Mouse (Mus musculus) left cerebral cortex, postnatal 14 days (tissue): Measurements from ENCODE around the gene Crtap. TPM values are rescaled to one million over a fixed set of nuclear protein-coding genes. Genes with fewer than 3 reads are reported as not detected.

Source experiments
- DNase-seq, 2 experiments: peaks; one replicate each; pipeline ENCODE4 v3.0.0; 2021 to 2022; ENCODE audit warnings: low spot score in 2 of 2, mixed read lengths in 1 of 2
- intact Hi-C: fragments of 180-260 bp; cut with DNase I; formaldehyde crosslinking; loops from one replicate; pipeline ENCODE4 v1.15.1; 2025
- long read RNA-seq, 2 experiments: library from polyadenylated mRNA; stranded (forward); transcript quantifications; one replicate each; pipeline ENCODE4 v2.0.0; 2021
- total RNA-seq, 2 experiments: library from RNA; stranded (reverse); gene quantifications; 2 replicates each; pipeline ENCODE4 v1.2.3; 2021

Gene Crtap
- total RNA-seq, result 1 to 10 TPM; 8.0 to 8.6 TPM
- long read RNA-seq, experiment 1, transcript Crtap-201 (7 exons, 1,674 nt), result major isoform, 7 of 9 reads
- long read RNA-seq, experiment 1, partial matches to known transcripts, result 0 of 9 reads
- long read RNA-seq, experiment 1, other reads (novel, unspliced or antisense), result 2 of 9 reads
- long read RNA-seq, experiment 2, transcript Crtap-201 (7 exons, 1,674 nt), result major isoform, 6 of 6 reads
- long read RNA-seq, experiment 2, partial matches to known transcripts, result 0 of 6 reads
- long read RNA-seq, experiment 2, other reads (novel, unspliced or antisense), result 0 of 6 reads

GRCm38 (mm10) chr9:114389905-114390748 lies at the start of gene Crtap:
Gene Crtap (minus strand): TSS chr9:114390675.
- intact Hi-C loops, result loop anchor here (10.0 kb wide), 1 partner anchor 395 kb away; no protein-coding TSS in a partner anchor
- DNase-seq, result peak; percentile 29 to 41

GRCm38 (mm10) chr9:114435668-114436067 lies 45.2 kb upstream of the Crtap start:
- no peak for DNase-seq
- intact Hi-C loops, result no loop called here

- intact Hi-C loops, result no loop called here
- DNase-seq, result no peak
These were observed 37.8 kb upstream of the Crtap start for GRCm38 (mm10) chr9:114428103-114428834.

GRCm38 (mm10) chr9:114427425-114427824 lies 37.0 kb upstream of the Crtap start:
- intact Hi-C loops, result no loop called here
- DNase-seq, result no peak

- intact Hi-C loops, result no loop called here
- DNase-seq, result no peak
These were observed 35.7 kb upstream of the Crtap start for GRCm38 (mm10) chr9:114426201-114426600.

GRCm38 (mm10) chr9:114425576-114425975 lies 35.1 kb upstream of the Crtap start:
- intact Hi-C loops, result no loop called here
- DNase-seq, result no peak

GRCm38 (mm10) chr9:114421797-114422196 lies 31.3 kb upstream of the Crtap start:
- intact Hi-C loops, result no loop called here
- DNase-seq, result no peak

GRCm38 (mm10) chr9:114421045-114421444 lies 30.6 kb upstream of the Crtap start:
- DNase-seq, result no peak
- intact Hi-C loops, result no loop called here

- DNase-seq, result no peak
- intact Hi-C loops, result no loop called here
These were observed 30.0 kb upstream of the Crtap start for GRCm38 (mm10) chr9:114420443-114420842.

- intact Hi-C loops, result loop anchor here (5.0 kb wide), 2 partner anchors 79 to 164 kb away; no protein-coding TSS in a partner anchor
- DNase-seq, result peak; percentile 30 to 49
These were observed 27.7 kb upstream of the Crtap start for GRCm38 (mm10) chr9:114418187-114418586.

GRCm38 (mm10) chr9:114416646-114417517 lies 26.4 kb upstream of the Crtap start:
- no peak for DNase-seq
- intact Hi-C loops, result loop anchor here (5.0 kb wide), 2 partner anchors 80 to 165 kb away; no protein-coding TSS in a partner anchor

GRCm38 (mm10) chr9:114415701-114416100 lies 25.2 kb upstream of the Crtap start:
- peak; percentile 40 to 52 for DNase-seq
- intact Hi-C loops, result loop anchor here (5.0 kb wide), 2 partner anchors 82 to 167 kb away; no protein-coding TSS in a partner anchor

- intact Hi-C loops, result no loop called here
- no peak for DNase-seq
These were observed 23.4 kb upstream of the Crtap start for GRCm38 (mm10) chr9:114413866-114414265.

GRCm38 (mm10) chr9:114412406-114412805 lies 21.9 kb upstream of the Crtap start:
- intact Hi-C loops, result no loop called here
- no peak for DNase-seq

GRCm38 (mm10) chr9:114411295-114411694 lies 20.8 kb upstream of the Crtap start:
- intact Hi-C loops, result no loop called here

GRCm38 (mm10) chr9:114410313-114410862 lies 19.9 kb upstream of the Crtap start:
- intact Hi-C loops, result no loop called here
- no peak for DNase-seq

More at GRCm38 (mm10) chr9:114411295-114411694, 20.8 kb upstream of the Crtap start:
- no peak for DNase-seq

- DNase-seq, result no peak
- intact Hi-C loops, result no loop called here
These were observed 17.2 kb upstream of the Crtap start for GRCm38 (mm10) chr9:114407676-114408075.

GRCm38 (mm10) chr9:114401685-114402080 lies 11.2 kb upstream of the Crtap start:
- intact Hi-C loops, result no loop called here
- peak in 1 of 2 experiments; percentile 26 for DNase-seq
